Mouse (Mus musculus) splenic B cell, adult 2 months (primary cell): ENCODE measurements around the gene Slc9b2.

ENCODE experiments used
- DNase-seq: peaks from one replicate; pipeline ENCODE4 v3.0.0-alpha.2; 2011; ENCODE audit warnings: low read depth, low spot score
- H3K27me3 ChIP-seq: 2 replicates; pipeline ENCODE4 v1.6.1; 2012; ENCODE audit warnings: mild to moderate bottlenecking, low read length, moderate library complexity, mixed read lengths; ENCODE audit not compliant: control insufficient read depth, poor library complexity, insufficient read depth, severe bottlenecking
- H3K36me3 ChIP-seq: 2 replicates; pipeline ENCODE4 v1.6.1; 2012; ENCODE audit warnings: mild to moderate bottlenecking, low read length, moderate library complexity, mixed read lengths; ENCODE audit not compliant: control insufficient read depth, poor library complexity, insufficient read depth, severe bottlenecking

Gene Slc9b2

GRCm38 (mm10) chr3:135328560-135328959 is 21.1 kb downstream of the Slc9b2 start:
- DNase-seq = peak; percentile 70
- no peaks in the 10 kb centered on the region for H3K36me3 ChIP-seq
- no peaks in the 10 kb centered on the region for H3K27me3 ChIP-seq

GRCm38 (mm10) chr3:135332691-135333090 is 25.2 kb downstream of the Slc9b2 start:
- Histone ChIP-seq H3K27me3 (no peaks in the 10 kb centered on the region), H3K36me3 (no peaks in the 10 kb centered on the region)
- no peak for DNase-seq

- no peaks in the 10 kb centered on the region for H3K27me3 ChIP-seq
- H3K36me3 ChIP-seq = no peaks in the 10 kb centered on the region
- no peak for DNase-seq
Measured at GRCm38 (mm10) chr3:135333763-135334162, 26.3 kb downstream of the Slc9b2 start.

- DNase-seq = no peak
- no peaks in the 10 kb centered on the region for H3K36me3 ChIP-seq
Measured at GRCm38 (mm10) chr3:135347739-135348264, 40.3 kb downstream of the Slc9b2 start, which contains the start of gene Slc9b1. Gene Slc9b1 (plus strand): TSS chr3:135348029.

GRCm38 (mm10) chr3:135349022-135349421 is 41.5 kb downstream of the Slc9b2 start:
- Histone ChIP-seq H3K27me3 (no peaks in the 10 kb centered on the region), H3K36me3 (no peaks in the 10 kb centered on the region)
- no peak for DNase-seq

More at GRCm38 (mm10) chr3:135347739-135348264, 40.3 kb downstream of the Slc9b2 start, which contains the start of gene Slc9b1:
- H3K27me3 ChIP-seq = no peaks in the 10 kb centered on the region

- no peaks in the 10 kb centered on the region for H3K27me3 ChIP-seq
- no peak for DNase-seq
Measured at GRCm38 (mm10) chr3:135351857-135352256, 44.4 kb downstream of the Slc9b2 start.

GRCm38 (mm10) chr3:135357394-135357793 is 49.9 kb downstream of the Slc9b2 start:
- no peak for DNase-seq
- Histone ChIP-seq H3K27me3 (no peaks in the 10 kb centered on the region), H3K36me3 (no peaks in the 10 kb centered on the region)

More at GRCm38 (mm10) chr3:135351857-135352256, 44.4 kb downstream of the Slc9b2 start:
- no peaks in the 10 kb centered on the region for H3K36me3 ChIP-seq

- no peak for DNase-seq
- Histone ChIP-seq H3K27me3 (no peaks in the 10 kb centered on the region), H3K36me3 (no peaks in the 10 kb centered on the region)
Measured at GRCm38 (mm10) chr3:135375836-135376235, 68.3 kb downstream of the Slc9b2 start.

- DNase-seq = peak; percentile 22
- Histone ChIP-seq H3K27me3 (no peaks in the 10 kb centered on the region), H3K36me3 (no peaks in the 10 kb centered on the region)
Measured at GRCm38 (mm10) chr3:135377445-135377844, 69.9 kb downstream of the Slc9b2 start.

- H3K27me3 ChIP-seq = no peaks in the 10 kb centered on the region
Measured at GRCm38 (mm10) chr3:135379868-135380267, 72.4 kb downstream of the Slc9b2 start.

GRCm38 (mm10) chr3:135393186-135393585 is 85.7 kb downstream of the Slc9b2 start:
- H3K36me3 ChIP-seq = no peaks in the 10 kb centered on the region
- no peak for DNase-seq
- H3K27me3 ChIP-seq = no peaks in the 10 kb centered on the region

More at GRCm38 (mm10) chr3:135379868-135380267, 72.4 kb downstream of the Slc9b2 start:
- H3K36me3 ChIP-seq = no peaks in the 10 kb centered on the region
- DNase-seq = no peak
